Mouse (Mus musculus): Measurements from ENCODE around the gene Camk2d. TPM values are rescaled to one million over a fixed set of nuclear protein-coding genes. Genes with fewer than 3 reads are reported as not detected.

The Camk2d gene
- polyA plus RNA-seq, 1 experiment from 2014 or later = 7.1 TPM

DNA sequence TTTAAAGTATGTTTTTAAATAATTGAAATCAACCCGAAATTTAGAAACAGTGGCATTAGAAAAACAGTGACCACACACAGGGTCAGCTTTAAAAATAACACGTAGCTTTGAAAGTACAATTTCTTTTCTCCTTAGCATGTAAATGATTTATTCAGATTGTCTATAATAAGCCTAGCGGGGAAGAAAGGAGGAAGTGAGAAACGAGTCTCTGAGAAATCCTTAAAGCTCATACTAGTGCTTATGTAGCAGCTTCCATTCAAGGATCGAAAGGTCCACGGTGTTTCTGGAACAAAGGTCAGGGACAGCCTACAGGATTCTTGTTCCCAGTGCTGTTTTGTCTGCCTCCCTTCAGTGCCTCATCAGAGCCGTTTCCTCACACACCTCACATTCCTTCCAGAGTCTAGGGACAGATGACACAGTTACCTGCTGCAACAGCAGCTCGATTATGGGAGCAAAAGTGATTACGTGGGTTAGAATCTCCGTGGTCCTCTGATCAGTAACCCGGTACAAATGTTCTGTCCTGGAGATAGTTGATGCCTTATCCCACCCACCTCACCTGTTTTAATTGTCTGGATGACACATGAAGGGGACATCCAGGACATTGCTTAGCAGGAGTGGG, 17.5 kb downstream of the Camk2d start:
- ATAC-seq = no peak
- no peaks in the 10 kb centered on the region; the same call in 1 of the 2 replicates for H3K27me3 ChIP-seq (replicated peaks)
- H3K27ac ChIP-seq = no peak overlapping the region
- H3K36me3 ChIP-seq = no peaks in the 10 kb centered on the region
- peaks cover 5% of the 10 kb centered on the region for H3K4me1 ChIP-seq
- no peak overlapping the region for H3K9ac ChIP-seq
- H3K4me3 ChIP-seq = no peak overlapping the region
- WGBS (ENCODE audit: insufficient replicate concordance) = 50% methylated on average over 11 of the region's 11 CpGs
- H3K4me2 ChIP-seq = no peak overlapping the region
- H3K9me3 ChIP-seq (replicated peaks) = no peaks in the 10 kb centered on the region

DNA sequence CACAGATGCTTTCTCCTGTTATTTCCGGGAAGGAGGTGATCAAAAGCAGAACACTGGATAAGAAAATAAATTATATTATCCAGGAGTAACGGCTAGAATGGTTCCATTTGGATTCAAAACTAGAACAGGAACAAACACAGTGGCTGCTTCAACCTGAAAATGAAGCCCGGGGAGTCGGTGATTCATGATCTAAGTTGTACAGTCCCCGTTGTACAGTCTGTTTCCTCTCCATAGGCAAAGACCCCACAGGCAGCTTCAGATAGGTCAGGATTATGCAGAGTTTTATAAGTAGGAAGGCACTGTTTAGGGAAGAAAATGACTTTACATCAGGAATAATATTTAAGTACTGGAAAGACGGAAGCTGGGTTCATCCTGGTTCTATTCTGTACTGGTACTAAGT, 19.2 kb downstream of the Camk2d start:
- H3K4me3 ChIP-seq = no peak overlapping the region
- H3K9ac ChIP-seq = no peak overlapping the region
- no peaks in the 10 kb centered on the region; the same call in 1 of the 2 replicates for H3K27me3 ChIP-seq (replicated peaks)
- no peak for ATAC-seq
- no peak overlapping the region for H3K4me2 ChIP-seq
- peaks cover 5% of the 10 kb centered on the region; the same call in 1 of the 2 replicates for H3K4me1 ChIP-seq
- H3K9me3 ChIP-seq (replicated peaks) = no peaks in the 10 kb centered on the region
- no peaks in the 10 kb centered on the region for H3K36me3 ChIP-seq
- H3K27ac ChIP-seq = no peak overlapping the region
- 61% methylated on average over 6 of the region's 6 CpGs for WGBS (ENCODE audit: insufficient replicate concordance)

DNA sequence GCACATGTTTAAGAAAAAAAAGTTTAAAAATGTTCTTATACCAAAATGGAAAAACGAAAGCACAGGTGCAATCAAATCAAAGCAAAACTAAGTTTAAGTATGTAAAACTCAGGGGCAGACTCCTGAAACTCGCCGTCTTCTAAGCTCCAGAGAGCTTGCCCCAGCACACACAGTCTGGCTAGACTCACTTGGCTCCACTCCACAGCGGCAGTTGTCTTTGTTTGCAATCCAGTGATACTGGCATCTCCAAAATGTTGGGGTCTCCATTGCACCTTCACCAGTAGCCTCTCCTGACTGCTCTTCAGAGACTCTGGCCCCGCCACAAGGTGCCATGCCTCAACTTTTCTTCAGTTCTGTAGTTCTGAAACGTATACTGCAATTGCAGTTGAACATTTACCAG, 24.1 kb downstream of the Camk2d start:
- no peaks in the 10 kb centered on the region for H3K27me3 ChIP-seq (replicated peaks)
- no peaks in the 10 kb centered on the region for H3K9me3 ChIP-seq (replicated peaks)
- H3K4me3 ChIP-seq = no peak overlapping the region
- no peak overlapping the region for H3K9ac ChIP-seq
- no peaks in the 10 kb centered on the region for H3K36me3 ChIP-seq
- H3K4me2 ChIP-seq = no peak overlapping the region
- H3K4me1 ChIP-seq = no peaks in the 10 kb centered on the region
- no peak overlapping the region for H3K27ac ChIP-seq
- ATAC-seq = no peak
- WGBS (ENCODE audit: insufficient replicate concordance) = 58% methylated on average over 6 of the region's 6 CpGs

DNA sequence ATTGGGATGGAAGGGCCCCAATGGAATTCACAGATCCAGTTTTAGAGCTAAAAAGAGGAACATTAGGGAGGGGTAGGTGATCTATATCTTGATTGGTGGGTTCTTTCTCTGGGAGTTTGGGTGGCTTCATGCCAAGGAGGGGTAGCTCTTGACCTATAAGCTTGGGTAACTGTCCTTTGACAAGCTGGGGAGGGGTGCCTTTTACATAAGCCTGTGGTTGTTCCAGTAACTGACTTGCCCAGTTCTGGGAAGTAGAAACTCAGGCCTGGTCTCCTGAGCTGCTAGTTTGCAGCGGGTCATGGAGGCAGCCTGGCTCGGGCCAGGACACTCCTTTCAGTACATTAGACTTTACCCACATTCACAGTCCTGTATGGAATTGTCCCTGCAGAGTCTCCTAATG, 26.4 kb downstream of the Camk2d start:
- Histone ChIP-seq H3K36me3 (no peaks in the 10 kb centered on the region), H3K9ac (no peak overlapping the region), H3K4me2 (no peak overlapping the region), H3K27me3 (replicated peaks) (no peaks in the 10 kb centered on the region), H3K4me1 (no peaks in the 10 kb centered on the region), H3K9me3 (replicated peaks) (no peaks in the 10 kb centered on the region), H3K27ac (no peak overlapping the region), H3K4me3 (no peak overlapping the region)
- no peak for ATAC-seq
- WGBS (ENCODE audit: insufficient replicate concordance) = 72% methylated on average over 2 of the region's 2 CpGs

DNA sequence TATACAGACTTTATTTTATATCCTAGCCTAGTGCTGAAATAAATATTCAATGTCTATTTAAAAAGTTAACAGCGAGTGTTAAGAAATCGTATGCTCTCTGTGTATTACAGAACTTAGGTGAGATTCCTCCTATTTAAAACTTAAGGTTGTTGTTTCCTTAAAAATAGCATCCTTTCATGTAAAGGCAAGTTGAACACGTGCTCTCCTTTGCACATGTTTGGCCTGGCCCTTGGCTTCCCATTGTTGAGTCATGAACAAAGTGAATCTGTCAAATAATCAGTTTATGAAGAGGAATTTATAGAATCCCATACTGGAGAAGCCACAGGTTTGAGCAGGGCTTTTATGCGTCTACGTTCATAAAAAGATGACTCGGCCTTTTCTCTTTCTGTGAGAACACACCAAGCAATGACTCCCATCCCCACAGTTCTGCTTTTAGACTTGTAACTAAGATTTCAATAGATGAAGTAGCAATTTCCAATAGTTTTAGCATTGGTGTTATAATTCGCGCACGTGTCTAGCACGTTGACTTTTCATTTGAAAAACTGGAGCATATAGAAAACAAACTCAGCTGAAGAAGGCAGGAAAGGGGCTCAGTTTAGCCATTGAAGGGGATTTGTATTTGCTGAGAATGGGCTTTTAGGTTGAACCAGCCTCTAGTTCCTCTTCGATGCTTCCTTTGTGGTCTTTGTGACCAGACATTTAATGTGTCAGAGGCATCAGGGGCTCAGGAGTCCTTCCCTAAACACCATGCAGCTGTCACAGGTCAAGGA, 29.1 kb downstream of the Camk2d start:
- ATAC-seq = no peak
- Histone ChIP-seq H3K4me3 (no peak overlapping the region), H3K36me3 (no peaks in the 10 kb centered on the region), H3K9me3 (replicated peaks) (no peaks in the 10 kb centered on the region), H3K4me1 (no peaks in the 10 kb centered on the region), H3K4me2 (no peak overlapping the region), H3K27me3 (replicated peaks) (no peaks in the 10 kb centered on the region), H3K9ac (no peak overlapping the region), H3K27ac (no peak overlapping the region)
- WGBS (ENCODE audit: insufficient replicate concordance) = 42% methylated on average over 11 of the region's 11 CpGs

DNA sequence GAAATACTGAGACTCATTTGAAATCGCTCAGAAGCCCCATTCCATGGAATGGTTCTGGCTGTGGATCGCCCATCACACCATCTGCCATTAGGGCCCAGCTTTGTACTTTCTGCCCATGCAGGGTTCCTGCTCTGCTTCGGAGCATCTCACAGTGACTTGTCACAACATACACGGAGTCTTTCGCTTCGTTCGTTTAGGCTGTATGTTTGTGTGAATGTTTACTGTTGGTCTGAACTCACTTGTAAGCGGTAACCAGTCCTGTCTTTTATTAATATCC, 29.6 kb downstream of the Camk2d start:
- no peak for ATAC-seq
- Histone ChIP-seq H3K4me3 (no peak overlapping the region), H3K4me1 (no peaks in the 10 kb centered on the region), H3K4me2 (no peak overlapping the region), H3K36me3 (no peaks in the 10 kb centered on the region), H3K9me3 (replicated peaks) (no peaks in the 10 kb centered on the region), H3K9ac (no peak overlapping the region), H3K27me3 (replicated peaks) (no peaks in the 10 kb centered on the region), H3K27ac (no peak overlapping the region)
- 57% methylated on average over 8 of the region's 8 CpGs for WGBS (ENCODE audit: insufficient replicate concordance)

DNA sequence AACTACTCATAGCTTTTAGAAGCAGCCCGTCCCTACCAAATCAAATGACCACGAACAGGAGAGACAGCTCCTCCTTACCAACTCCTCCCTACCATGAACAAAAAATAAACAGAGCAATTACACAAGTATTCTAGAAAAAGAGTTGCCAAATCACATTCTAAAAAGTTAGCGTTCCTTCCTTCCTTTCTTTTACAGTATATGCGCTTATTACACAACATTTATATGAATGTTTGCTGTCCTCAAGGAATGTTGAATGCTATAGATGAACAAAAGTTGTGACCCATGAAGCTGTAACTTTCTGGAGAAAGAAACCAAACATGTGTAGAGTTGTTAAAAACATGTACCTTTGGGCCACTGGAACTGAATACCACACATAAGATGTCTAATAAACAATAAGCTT, 31.9 kb downstream of the Camk2d start:
- H3K9ac ChIP-seq = no peak overlapping the region
- no peaks in the 10 kb centered on the region for H3K27me3 ChIP-seq (replicated peaks)
- no peaks in the 10 kb centered on the region for H3K9me3 ChIP-seq (replicated peaks)
- H3K27ac ChIP-seq = no peak overlapping the region
- H3K4me3 ChIP-seq = no peak overlapping the region
- no peaks in the 10 kb centered on the region for H3K4me1 ChIP-seq
- no peaks in the 10 kb centered on the region for H3K36me3 ChIP-seq
- no peak overlapping the region for H3K4me2 ChIP-seq
- ATAC-seq = no peak
- WGBS (ENCODE audit: insufficient replicate concordance) = 69% methylated on average over 4 of the region's 4 CpGs

DNA sequence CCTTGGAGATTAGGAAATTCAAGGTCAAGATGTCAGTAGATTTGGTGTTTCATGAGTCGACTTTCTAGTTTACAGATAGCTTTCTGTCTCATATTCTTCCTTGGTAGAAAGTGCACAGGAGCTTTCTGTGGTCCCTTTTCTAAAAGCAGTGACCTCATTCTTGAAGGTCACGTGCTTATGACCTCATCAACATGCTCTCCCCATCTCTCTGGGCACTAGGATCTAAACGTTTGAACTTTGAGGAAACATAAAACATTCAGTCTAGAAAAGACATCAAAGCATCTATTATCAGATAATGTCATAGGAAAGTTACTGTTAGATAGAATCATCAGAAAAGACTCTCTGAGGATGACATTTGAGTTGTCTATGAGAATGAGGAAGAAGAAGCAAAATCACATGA, 32.3 kb downstream of the Camk2d start:
- ATAC-seq = no peak
- H3K36me3 ChIP-seq = no peaks in the 10 kb centered on the region
- H3K27me3 ChIP-seq (replicated peaks) = no peaks in the 10 kb centered on the region
- no peak overlapping the region for H3K4me3 ChIP-seq
- no peak overlapping the region for H3K9ac ChIP-seq
- H3K4me1 ChIP-seq = no peaks in the 10 kb centered on the region
- WGBS (ENCODE audit: insufficient replicate concordance) = 35% methylated on average over 3 of the region's 3 CpGs
- H3K27ac ChIP-seq = no peak overlapping the region
- no peak overlapping the region for H3K4me2 ChIP-seq
- no peaks in the 10 kb centered on the region for H3K9me3 ChIP-seq (replicated peaks)

DNA sequence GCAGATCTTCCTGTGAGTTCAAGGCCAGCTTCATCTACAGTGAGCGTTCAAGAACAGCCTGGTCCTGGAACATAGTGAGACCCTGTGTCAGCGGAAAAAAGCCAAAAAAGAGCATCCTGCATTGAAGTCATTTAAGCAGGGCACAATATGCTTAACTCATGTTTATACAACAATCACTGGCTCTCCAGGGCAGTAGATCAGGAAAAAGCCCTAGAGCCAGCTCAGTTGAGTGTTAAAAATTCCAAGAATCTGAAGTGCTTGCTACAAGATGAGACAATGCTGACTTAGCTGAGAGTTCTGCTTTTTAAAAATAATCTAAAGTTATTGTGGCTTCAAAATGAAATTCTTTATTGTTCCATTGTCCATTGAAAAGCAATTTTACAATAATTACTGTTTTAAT, 32.9 kb downstream of the Camk2d start:
- H3K36me3 ChIP-seq = no peaks in the 10 kb centered on the region
- H3K4me1 ChIP-seq = no peaks in the 10 kb centered on the region
- no peaks in the 10 kb centered on the region for H3K27me3 ChIP-seq (replicated peaks)
- H3K4me3 ChIP-seq = no peak overlapping the region
- no peaks in the 10 kb centered on the region for H3K9me3 ChIP-seq (replicated peaks)
- H3K27ac ChIP-seq = no peak overlapping the region
- ATAC-seq = no peak
- H3K9ac ChIP-seq = no peak overlapping the region
- no peak overlapping the region for H3K4me2 ChIP-seq
- WGBS (ENCODE audit: insufficient replicate concordance) = 72% methylated on average over 2 of the region's 2 CpGs

DNA sequence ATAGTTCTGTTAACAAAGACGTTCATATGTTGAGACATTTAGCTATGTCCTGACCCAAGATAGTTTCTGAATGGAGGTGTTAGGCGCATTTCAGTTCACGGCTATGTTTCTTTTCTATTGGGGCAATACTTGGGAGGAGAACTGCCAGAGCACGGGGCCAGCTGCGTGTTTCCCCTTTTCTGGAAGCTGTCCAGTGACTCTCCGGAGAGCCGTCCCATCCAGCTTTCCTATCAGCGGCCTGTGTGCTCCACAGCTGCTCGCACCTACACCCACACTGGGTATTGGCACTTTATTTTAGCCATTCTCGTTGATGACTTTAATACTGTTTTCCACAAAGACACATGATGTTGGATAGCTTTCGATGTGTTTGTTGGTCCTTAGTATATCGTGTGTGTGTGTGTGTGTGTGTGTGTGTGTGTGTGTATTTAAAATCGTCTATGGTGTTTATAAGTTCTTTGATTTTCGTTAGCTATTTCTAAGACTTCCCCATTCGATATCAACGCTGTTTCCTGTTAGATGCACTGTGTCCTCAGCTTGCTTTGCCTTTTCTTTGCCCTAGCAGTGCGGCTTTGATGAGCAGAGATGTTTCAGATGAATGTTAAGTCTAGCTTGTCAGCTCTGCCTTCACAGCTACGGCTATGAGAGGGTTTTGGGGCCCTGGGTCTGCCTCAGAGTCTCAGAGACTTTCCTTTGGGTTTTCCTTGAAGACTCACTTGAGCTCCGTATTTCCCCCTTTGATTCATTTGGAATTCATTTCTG, 34.2 kb downstream of the Camk2d start:
- Histone ChIP-seq H3K27me3 (replicated peaks) (no peaks in the 10 kb centered on the region), H3K4me3 (no peak overlapping the region), H3K27ac (no peak overlapping the region), H3K36me3 (no peaks in the 10 kb centered on the region), H3K4me1 (no peaks in the 10 kb centered on the region), H3K4me2 (no peak overlapping the region), H3K9me3 (replicated peaks) (no peaks in the 10 kb centered on the region), H3K9ac (no peak overlapping the region)
- no peak for ATAC-seq
- WGBS (ENCODE audit: insufficient replicate concordance) = 43% methylated on average over 19 of the region's 19 CpGs

DNA sequence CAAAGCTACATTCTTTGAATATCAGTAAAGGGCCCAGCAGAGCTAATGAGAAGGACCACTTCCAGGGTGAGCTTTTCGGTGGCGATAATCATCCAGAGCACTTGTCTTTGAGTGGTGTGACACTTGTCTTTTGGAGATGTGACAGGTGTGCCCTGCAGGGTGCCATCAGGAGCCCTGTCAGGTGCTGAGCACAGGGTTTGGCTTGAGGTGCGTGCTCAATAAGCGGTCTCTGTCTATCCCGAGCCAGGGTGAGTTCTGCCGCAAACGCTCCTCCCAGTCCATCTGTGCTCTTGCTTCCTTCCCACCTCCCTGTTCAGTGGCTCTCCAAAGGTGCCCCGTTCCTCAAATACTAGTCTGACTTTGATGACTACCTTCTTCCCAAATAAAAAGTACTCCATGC, 35.5 kb downstream of the Camk2d start:
- H3K4me2 ChIP-seq = no peak overlapping the region
- WGBS (ENCODE audit: insufficient replicate concordance) = 74% methylated on average over 8 of the region's 8 CpGs
- no peak overlapping the region for H3K4me3 ChIP-seq
- H3K9ac ChIP-seq = no peak overlapping the region
- H3K4me1 ChIP-seq = no peaks in the 10 kb centered on the region
- H3K27me3 ChIP-seq (replicated peaks) = no peaks in the 10 kb centered on the region
- no peak for ATAC-seq
- no peak overlapping the region for H3K27ac ChIP-seq
- no peaks in the 10 kb centered on the region for H3K36me3 ChIP-seq
- H3K9me3 ChIP-seq (replicated peaks) = no peaks in the 10 kb centered on the region

DNA sequence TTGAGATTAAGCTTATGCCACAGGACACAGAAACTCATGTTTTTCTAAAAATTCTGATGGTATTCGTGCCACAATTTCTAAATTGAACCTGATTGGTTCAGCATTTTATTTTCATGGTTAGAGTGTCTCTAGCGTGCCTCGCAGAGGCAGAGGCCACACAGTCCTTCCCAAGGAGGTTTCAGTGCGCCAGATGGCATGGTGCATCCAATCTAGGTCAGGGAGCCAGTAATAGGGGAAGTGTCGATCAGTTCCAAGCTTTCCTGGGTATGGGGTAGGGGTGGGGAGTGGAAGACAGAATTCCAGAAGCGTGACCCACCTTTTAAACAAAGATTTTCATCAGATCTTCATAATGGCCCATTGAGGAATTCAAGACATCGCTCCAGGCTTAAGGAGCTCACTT, 36.5 kb downstream of the Camk2d start:
- Histone ChIP-seq H3K4me2 (no peak overlapping the region), H3K4me1 (no peaks in the 10 kb centered on the region), H3K9me3 (replicated peaks) (no peaks in the 10 kb centered on the region), H3K27me3 (replicated peaks) (no peaks in the 10 kb centered on the region), H3K4me3 (no peak overlapping the region), H3K27ac (no peak overlapping the region), H3K9ac (no peak overlapping the region), H3K36me3 (no peaks in the 10 kb centered on the region)
- WGBS (ENCODE audit: insufficient replicate concordance) = 70% methylated on average over 7 of the region's 7 CpGs
- no peak for ATAC-seq

All from liver, embryonic 12.5 days (tissue).